Mouse (Mus musculus): ENCODE data around the gene Tigd3.
"Not testable (repeated sequence)": the region's sequence is repeated elsewhere in the genome, so short reads cannot be mapped to it uniquely, and the experiment has no call there.

The Tigd3 gene

GRCm38 (mm10) chr19:5922119-5922942 is 28.4 kb upstream of the Tigd3 start:
- in situ Hi-C loops (cut with MboI, MseI) = loop anchor here (5.0 kb wide), 1 partner anchor 35 kb away; no protein-coding TSS in a partner anchor

DNA sequence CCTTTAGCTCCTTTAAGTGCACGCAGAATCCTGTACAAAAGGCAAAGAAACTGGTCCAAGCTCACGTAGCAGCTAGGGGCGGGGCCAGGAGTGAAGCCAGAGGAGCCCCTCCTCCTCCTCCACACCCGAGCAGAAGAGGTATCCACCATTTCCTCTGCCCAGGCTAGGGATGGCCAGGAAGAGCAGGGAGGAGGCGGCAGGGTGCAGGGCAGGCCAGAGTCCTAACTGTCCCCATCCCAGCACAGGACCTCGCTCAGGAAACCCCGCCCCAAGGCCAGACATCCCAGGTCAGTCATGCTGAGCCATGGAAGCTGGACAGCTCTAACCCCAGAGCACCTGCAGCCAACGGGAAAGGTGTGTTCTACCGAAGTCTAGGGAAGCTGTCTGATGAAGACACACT is 27.8 kb upstream of the Tigd3 start:
- in situ Hi-C loops (cut with MboI, MseI) = loop anchor here (5.0 kb wide), 1 partner anchor 36 kb away; no protein-coding TSS in a partner anchor

GRCm38 (mm10) chr19:5913007-5913719 is 19.2 kb upstream of the Tigd3 start, which contains the start of gene Dpf2:
Gene Dpf2, minus strand, starts transcription at chr19:5913010.
- in situ Hi-C loops (cut with MboI, MseI) = no loop called here

DNA sequence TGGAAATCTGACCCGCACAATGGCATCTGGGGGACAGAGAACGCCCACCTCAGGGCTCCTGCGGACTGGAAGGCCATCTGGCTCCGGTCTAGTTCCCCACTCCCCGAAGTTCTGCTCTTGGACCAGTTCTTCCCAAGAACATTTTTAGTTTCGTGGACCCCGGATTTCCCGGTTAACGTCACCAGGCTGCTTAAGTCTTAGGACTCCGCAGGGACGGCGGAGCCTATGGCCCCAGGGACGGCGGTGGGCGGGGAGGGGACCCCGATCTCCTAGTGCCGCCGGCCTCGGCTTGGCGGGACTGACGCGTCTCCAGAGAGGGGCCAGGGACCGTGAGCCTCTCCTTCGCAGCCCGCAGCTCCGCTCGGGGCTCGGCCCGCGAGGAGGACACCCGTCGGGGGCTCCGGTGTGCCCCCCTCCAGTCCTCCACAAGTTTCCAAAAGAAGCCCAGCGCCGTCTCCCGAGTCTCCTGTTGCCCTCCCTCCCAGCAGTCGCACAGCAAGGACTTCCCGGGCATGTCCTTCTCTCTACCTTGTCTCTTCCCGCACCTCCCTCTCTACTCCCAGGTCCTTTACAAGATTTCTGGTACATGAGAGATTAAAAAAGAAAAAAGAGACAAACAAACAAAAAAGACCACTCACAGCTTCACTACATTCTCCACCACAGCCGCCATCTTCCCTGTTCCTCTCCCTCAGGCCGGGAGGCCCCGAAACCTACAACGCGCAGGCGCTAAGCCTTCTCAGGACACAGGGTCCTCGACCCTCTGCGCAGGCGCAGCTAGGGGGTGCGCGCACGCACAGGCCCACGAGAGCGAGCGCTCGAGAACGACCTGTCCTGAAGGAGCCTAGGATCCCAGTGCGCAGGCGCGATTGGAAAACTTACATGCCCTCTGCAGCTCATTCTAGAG is 18.4 kb upstream of the Tigd3 start:
- in situ Hi-C loops (cut with MboI, MseI) = no loop called here

- in situ Hi-C loops (cut with MboI, MseI) = no loop called here
These were observed 17.6 kb upstream of the Tigd3 start for GRCm38 (mm10) chr19:5911430-5912102.

GRCm38 (mm10) chr19:5910221-5910620 is 16.3 kb upstream of the Tigd3 start:
- in situ Hi-C loops (cut with MboI, MseI) = no loop called here

DNA sequence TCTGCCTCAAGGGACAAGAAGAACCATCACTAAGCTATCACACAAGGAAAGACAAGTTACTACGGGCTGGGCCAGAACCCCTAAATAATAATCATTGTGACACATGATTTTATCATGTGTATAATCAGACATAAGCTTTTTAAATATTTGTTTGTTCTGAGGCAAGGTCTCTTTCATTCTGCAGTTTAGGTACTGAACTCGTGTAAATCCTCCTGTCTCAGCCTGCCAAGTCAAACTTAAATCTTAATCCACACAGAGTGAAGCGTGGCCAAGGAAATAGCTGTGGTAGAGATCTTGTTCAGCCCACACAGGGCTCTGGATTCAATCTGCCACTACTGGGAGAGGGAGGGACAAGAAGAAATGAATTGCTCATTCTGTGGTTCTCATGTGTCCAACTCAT is 13.3 kb upstream of the Tigd3 start:
- in situ Hi-C loops (cut with MboI, MseI) = no loop called here

DNA sequence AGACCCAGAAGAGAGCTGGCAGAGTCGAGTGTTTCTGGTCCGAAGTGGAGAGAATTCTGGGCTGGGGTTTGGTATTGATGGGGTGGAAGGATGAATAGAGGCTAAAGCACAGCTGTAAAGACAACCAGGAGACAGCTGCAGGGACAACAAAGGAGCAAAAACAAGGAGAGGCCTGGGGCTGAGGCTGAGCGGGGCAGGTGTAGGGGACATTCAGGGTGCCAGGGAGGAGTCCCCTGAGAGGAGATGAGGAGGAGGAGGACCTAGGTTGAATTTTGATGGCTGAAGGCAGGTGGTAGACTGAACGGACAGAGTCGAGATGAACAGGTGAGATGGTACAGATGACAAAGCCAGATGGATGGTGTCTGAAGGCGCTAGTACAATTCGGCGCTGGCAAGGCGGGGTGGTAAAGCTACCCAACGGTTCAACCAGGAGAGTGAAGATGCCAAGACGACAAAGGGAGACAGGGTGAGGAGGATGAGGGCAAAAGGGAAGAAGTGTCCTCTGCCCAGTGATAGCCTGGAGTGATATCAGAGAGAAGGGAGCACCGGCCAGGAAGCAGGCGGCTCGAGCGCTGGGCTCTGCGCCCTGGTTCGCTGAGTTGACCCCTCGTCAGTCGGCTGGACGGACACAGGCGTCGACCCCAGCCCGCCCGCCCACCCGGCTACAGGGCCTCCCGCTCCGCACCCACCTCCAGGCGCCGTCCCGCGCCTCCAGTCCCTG is 507 bp downstream of the Tigd3 start:
- in situ Hi-C loops (cut with MboI, MseI) = no loop called here

GRCm38 (mm10) chr19:5892735-5893134 is 1.2 kb downstream of the Tigd3 start:
- in situ Hi-C loops (cut with MboI, MseI) = no loop called here

DNA sequence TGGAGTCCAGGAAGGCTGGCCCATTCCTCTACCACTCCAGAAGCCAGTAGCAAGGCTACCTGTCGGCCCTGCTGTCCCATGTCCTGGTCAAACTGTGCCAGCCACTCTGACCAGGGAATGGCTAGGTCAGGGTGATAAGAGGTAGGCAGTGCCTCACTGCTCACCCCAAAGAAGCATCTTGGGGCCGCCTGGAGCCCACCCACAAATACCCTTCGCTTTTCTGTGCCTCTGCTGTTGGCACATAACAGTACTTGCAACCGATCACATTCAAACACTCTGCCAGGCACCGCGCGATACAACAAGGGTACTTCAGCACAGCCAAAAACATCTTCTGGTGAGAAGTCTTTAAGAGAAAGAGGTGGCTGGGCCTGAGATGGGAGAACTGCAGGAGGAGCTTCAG is 1.7 kb downstream of the Tigd3 start:
- in situ Hi-C loops (cut with MboI, MseI) = no loop called here

DNA sequence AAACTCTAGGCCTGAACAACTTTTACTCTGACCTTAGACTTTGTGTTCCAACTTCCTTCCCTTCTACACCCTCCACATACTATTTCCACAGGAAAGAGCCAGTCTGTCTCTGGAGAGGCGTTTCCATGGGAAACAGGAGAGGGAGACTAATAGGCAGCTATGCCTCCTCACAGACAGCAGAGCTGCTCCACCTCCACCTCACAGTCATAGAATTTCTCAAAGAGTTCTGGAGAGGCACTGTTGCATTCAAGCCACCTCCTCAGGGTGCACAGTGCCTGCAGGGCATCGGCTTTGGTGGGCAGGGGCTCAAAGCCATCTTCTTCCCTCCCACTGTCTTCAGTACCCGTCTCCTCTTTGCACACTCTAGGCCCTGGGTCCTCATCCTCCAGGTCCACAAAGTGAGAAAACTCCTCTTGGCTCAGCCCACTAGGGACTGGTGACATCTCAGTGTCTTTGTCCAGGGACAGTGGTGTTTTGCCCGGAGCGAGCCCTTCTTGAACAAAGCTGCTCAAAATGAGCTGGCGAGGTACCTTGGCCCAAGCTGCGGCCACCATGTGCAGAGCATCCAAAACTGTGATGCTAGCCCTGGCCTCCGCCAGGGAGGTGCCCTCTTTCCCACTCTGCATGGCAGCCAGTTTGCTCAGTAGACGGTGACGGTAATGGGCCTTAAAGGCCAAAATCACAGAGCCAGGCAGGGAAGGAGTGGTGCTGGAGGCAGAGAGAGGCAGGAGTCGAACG is 2.3 kb downstream of the Tigd3 start:
- in situ Hi-C loops (cut with MboI, MseI) = no loop called here

DNA sequence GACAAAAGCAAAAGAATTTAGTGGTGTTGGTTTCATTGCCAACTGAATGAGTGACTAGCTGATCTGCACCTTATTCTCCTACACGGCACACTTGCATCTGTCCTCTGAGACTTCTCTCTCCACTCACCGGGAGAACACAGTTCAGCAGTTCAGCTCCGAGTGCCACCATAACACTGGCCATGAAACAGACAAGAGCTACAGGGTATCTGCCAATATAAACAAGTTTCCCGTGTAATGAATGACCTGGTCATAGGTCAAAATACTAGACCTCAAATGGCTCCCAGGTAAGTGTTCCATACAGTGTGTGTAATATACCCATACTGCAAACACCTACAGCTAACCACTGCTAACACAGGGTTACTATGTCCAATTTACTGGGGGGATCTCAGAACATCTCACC is 4.7 kb downstream of the Tigd3 start:
- in situ Hi-C loops (cut with MboI, MseI) = no loop called here

DNA sequence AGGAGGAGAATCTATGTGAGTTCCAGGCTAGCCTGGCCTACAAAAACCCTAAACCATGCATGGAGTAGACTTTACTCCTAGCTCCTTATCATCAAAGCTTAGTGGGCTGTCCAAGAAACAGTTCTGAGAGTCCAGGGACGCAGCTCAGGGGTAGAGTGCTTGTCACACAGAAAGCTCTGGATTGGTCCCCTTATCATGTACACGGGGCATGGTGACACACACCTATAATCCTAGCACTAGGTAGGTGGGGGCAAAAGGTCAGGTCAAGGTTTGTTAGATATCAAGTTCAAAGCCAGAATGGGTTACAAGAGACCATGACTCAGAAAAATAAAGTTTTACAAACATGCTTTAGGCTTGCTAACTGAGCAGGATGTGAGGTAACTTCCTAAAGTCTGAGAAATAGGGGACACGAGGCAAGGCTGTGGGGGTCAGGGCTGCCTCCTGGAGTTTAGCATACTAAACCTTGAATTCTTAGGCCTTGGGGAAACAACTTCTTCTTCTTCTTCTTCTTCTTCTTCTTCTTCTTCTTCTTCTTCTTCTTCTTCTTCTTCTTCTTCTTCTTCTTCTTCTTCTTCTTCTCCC is 6.6 kb downstream of the Tigd3 start:
- in situ Hi-C loops (cut with MboI, MseI) = no loop called here

GRCm38 (mm10) chr19:5885838-5886237 is 8.1 kb downstream of the Tigd3 start:
- in situ Hi-C loops (cut with MboI, MseI) = no loop called here

DNA sequence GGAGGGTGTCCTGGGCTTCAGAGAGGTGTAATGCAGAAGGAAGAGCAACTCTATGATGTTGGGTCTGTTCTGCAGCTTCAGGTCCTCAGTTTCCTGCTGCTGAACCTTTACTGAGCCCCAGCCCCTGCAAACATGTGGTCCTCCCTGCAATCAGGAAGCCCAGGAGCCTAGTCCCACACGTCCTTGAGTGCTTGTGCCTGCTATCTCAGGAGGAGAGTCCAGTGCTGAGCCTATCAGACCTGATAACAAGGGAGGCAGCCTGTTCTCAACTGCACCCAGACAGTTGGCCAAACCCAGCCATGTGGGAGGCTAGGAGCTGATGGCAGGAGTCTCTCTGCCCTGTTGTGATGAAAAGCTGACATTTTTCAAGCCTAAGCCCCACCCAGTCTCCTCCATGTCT is 10.0 kb downstream of the Tigd3 start:
- in situ Hi-C loops (cut with MboI, MseI) = no loop called here

DNA sequence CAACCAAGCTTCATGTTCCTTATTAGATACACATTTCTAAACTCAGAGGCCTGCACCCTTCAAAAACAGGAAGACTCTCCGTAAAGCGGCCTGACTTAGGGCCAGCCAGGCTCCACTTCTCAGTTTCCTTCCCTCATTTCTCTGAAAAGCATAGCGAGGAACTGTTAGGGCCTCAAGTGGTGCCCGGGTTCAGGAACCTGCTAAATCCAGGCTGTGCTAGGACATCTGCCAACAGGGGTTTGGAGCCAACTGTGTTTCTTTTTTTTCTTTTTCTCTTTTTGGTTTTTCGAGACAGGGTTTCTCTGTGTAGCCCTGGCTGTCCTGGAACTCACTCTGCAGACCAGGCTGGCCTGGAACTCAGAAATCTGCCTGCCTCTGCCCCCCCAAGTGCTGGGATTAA is 11.9 kb downstream of the Tigd3 start:
- in situ Hi-C loops (cut with MboI, MseI) = not testable (repeated sequence)

DNA sequence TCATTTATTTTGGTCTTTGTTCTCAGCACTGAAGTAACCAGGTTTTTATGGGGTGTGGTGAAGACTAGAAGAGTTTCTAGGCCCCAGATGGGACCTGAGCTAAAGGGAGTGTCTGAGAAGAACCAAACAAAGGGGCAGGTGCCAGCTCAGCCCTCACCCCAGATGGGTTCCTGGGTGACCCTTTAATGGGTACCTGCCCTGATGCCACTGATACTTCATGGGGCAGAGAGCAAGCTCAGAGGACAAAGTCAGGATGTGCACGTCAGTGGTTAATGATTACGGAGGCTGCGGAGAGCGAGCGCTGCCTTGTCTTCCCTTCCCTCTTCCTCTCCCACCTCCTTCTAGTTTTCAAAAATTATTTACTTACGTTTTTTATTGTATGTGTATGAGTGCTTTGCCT is 12.8 kb downstream of the Tigd3 start:
- in situ Hi-C loops (cut with MboI, MseI) = no loop called here

- in situ Hi-C loops (cut with MboI, MseI) = loop anchor here (5.0 kb wide), 2 partner anchors 37 to 87 kb away; no protein-coding TSS in a partner anchor
These were observed 14.2 kb downstream of the Tigd3 start for GRCm38 (mm10) chr19:5879735-5880134.

DNA sequence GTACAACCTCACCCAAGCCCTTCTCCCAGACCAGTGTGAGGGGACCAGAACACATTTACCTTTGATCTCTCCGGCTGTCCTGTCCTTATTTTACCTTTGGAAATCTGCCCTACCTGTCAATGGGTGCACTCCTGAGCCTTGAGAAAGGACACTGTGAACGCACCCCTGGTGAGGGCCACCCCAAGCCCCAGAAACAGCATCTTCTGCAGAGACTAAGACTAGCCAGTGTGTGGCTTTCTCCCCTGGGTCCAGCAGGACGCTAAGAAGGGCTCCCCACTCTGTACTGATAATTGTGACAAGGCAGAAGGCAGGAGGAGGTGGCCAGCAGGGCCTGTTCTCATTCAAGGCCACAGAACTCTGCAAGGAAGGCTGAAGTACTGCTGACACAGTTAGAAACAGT is 15.0 kb downstream of the Tigd3 start:
- in situ Hi-C loops (cut with MboI, MseI) = loop anchor here (5.0 kb wide), 2 partner anchors 37 to 87 kb away; no protein-coding TSS in a partner anchor
